Mouse (Mus musculus) fat pad, adult 2 months (tissue): ENCODE measurements at regions not wholly inside any gene's neighbourhood (a gene's known extent, or its start where the extent isn't known, plus 50 kb on each side); places are given as distances from the start of the nearest gene placed in this dataset.
A peak's percentile ranks its signal among the peaks of the same experiment; 100 is the strongest.

Experiments used
- DNase-seq: peaks from one replicate; pipeline ENCODE4 v3.0.0-alpha.2; 2011; ENCODE audit warnings: low read depth, low spot score; ENCODE audit errors: extremely low read depth

- no peak for DNase-seq
Measured at GRCm38 (mm10) chr6:117609476-117610404, 231.2 kb upstream of the Zfp637 start.

GRCm38 (mm10) chr6:117611281-117611680 is 229.7 kb upstream of the Zfp637 start:
- DNase-seq, result no peak

GRCm38 (mm10) chr6:117611965-117612364 is 229.0 kb upstream of the Zfp637 start:
- no peak for DNase-seq

- DNase-seq, result no peak
Measured at GRCm38 (mm10) chr6:117612421-117612820, 228.6 kb upstream of the Zfp637 start.

- DNase-seq, result no peak
Measured at GRCm38 (mm10) chr6:117613656-117614350, 227.2 kb upstream of the Zfp637 start.

GRCm38 (mm10) chr6:117614386-117614785 is 226.6 kb upstream of the Zfp637 start:
- DNase-seq, result no peak

- DNase-seq, result no peak
Measured at GRCm38 (mm10) chr6:117617168-117617567, 223.8 kb upstream of the Zfp637 start.

GRCm38 (mm10) chr6:117617951-117618350 is 223.0 kb upstream of the Zfp637 start:
- no peak for DNase-seq

GRCm38 (mm10) chr6:117619606-117620005 is 221.4 kb upstream of the Zfp637 start:
- DNase-seq, result no peak

GRCm38 (mm10) chr6:117622446-117622845 is 218.5 kb upstream of the Zfp637 start:
- no peak for DNase-seq

GRCm38 (mm10) chr6:117622946-117623345 is 218.0 kb upstream of the Zfp637 start:
- DNase-seq, result no peak

- DNase-seq, result no peak
Measured at GRCm38 (mm10) chr6:117625716-117626115, 215.3 kb upstream of the Zfp637 start.

- DNase-seq, result no peak
Measured at GRCm38 (mm10) chr6:117627461-117627860, 213.5 kb upstream of the Zfp637 start.

- no peak for DNase-seq
Measured at GRCm38 (mm10) chr6:117646628-117647027, 194.4 kb upstream of the Zfp637 start.

GRCm38 (mm10) chr6:117650541-117650940 is 190.4 kb upstream of the Zfp637 start:
- no peak for DNase-seq

- DNase-seq, result no peak
Measured at GRCm38 (mm10) chr6:117651551-117651950, 189.4 kb upstream of the Zfp637 start.

- DNase-seq, result peak; percentile 14
Measured at GRCm38 (mm10) chr6:117652012-117652411, 189.0 kb upstream of the Zfp637 start.

GRCm38 (mm10) chr6:117652917-117653316 is 188.1 kb upstream of the Zfp637 start:
- DNase-seq, result peak; percentile 33

- no peak for DNase-seq
Measured at GRCm38 (mm10) chr6:117653886-117654425, 187.0 kb upstream of the Zfp637 start.

GRCm38 (mm10) chr6:117655986-117656385 is 185.0 kb upstream of the Zfp637 start:
- no peak for DNase-seq

- DNase-seq, result no peak
Measured at GRCm38 (mm10) chr6:117660576-117660975, 180.4 kb upstream of the Zfp637 start.

GRCm38 (mm10) chr6:117662635-117663034 is 178.3 kb upstream of the Zfp637 start:
- DNase-seq, result no peak
